Mouse (Mus musculus) midbrain, embryonic 11.5 days (tissue): ENCODE measurements around the gene Grik3. TPM values are rescaled to one million over a fixed set of nuclear protein-coding genes. Genes with fewer than 3 reads are reported as not detected.

Experiments
- ATAC-seq: fragments of 200-750 bp; cut with Nextera tagmentation; 2 replicates; pipeline ENCODE4 v1.8.0; 2017; ENCODE audit warnings: moderate TSS enrichment, moderate library complexity; ENCODE audit not compliant: low FRiP score
- DNase-seq: peaks from one replicate; pipeline ENCODE4 v3.0.0; 2015; ENCODE audit warnings: low spot score; ENCODE audit errors: missing footprints
- H3K27ac ChIP-seq: fragments of 300-500 bp; sonication (generic); 2 replicates; pipeline ENCODE4 v1.5.1; 2014; ENCODE audit warnings: low read depth, low read length
- H3K27me3 ChIP-seq: fragments of 300-500 bp; sonication (generic); 2 replicates; pipeline ENCODE4 v1.6.1; 2014; ENCODE audit warnings: mild to moderate bottlenecking, low read length, moderate library complexity, mixed read lengths; ENCODE audit not compliant: control insufficient read depth, insufficient read depth
- H3K36me3 ChIP-seq: fragments of 300-500 bp; sonication (generic); 2 replicates; pipeline ENCODE4 v1.6.1; 2014; ENCODE audit warnings: mild to moderate bottlenecking, low read length, moderate library complexity, mixed read lengths; ENCODE audit not compliant: control insufficient read depth, insufficient read depth
- H3K4me1 ChIP-seq: fragments of 300-500 bp; sonication (generic); 2 replicates; pipeline ENCODE4 v1.6.1; 2014; ENCODE audit warnings: low read length; ENCODE audit not compliant: control insufficient read depth, insufficient read depth
- H3K4me2 ChIP-seq: fragments of 300-500 bp; sonication (generic); 2 replicates; pipeline ENCODE4 v1.6.1; 2014; ENCODE audit warnings: mild to moderate bottlenecking, moderate library complexity
- H3K4me3 ChIP-seq: fragments of 300-500 bp; sonication (generic); 2 replicates; pipeline ENCODE4 v1.5.1; 2014; ENCODE audit warnings: low read depth, low read length
- H3K9ac ChIP-seq: fragments of 300-500 bp; sonication (generic); 2 replicates; pipeline ENCODE4 v1.6.1; 2014; ENCODE audit warnings: low read length
- H3K9me3 ChIP-seq: fragments of 300-500 bp; sonication (generic); 2 replicates; pipeline ENCODE4 v1.6.1; 2016; ENCODE audit warnings: low read length; ENCODE audit not compliant: control insufficient read depth
- WGBS: fragments of 180-500 bp; shearing (Covaris S2); extraction: QIAGEN DNeasy Blood & Tissue Kit; methylation state at CpG from one replicate; pipeline ENCODE4 v1.1.7; 2014; 5-methylcytosine and 5-hydroxymethylcytosine counted together
- polyA plus RNA-seq: library from polyadenylated mRNA; unstranded; fragments of >200 nt; fragmentation: Nextera tagmentation; extraction: Ambion mirVana; gene quantifications from 2 replicates; pipeline ENCODE4 v1.2.1, GENCODE M21; 2014

The Grik3 gene
- polyA plus RNA-seq, 1 experiment from 2014 or later: 0.60 TPM

- Histone ChIP-seq H3K9me3 (no peaks in the 10 kb centered on the region), H3K4me1 (peaks cover 3% of the 10 kb centered on the region; the same call in 1 of the 2 replicates), H3K36me3 (no peaks in the 10 kb centered on the region), H3K27ac (no peak overlapping the region), H3K4me3 (no peak overlapping the region), H3K4me2 (no peak overlapping the region), H3K27me3 (no peaks in the 10 kb centered on the region), H3K9ac (no peak overlapping the region)
- WGBS: 52% methylated on average over 6 of the region's 6 CpGs
- ATAC-seq (no peak), DNase-seq (no peak)
These were observed 227.4 kb downstream of the Grik3 start for GRCm38 (mm10) chr4:125717881-125718280.

- 43% methylated on average over 18 of the region's 18 CpGs for WGBS
- ATAC-seq: no peak
These were observed 228.1 kb downstream of the Grik3 start for GRCm38 (mm10) chr4:125718429-125719140.

GRCm38 (mm10) chr4:125726241-125726640 lies 235.7 kb downstream of the Grik3 start:
- H3K4me3 ChIP-seq: no peak overlapping the region
- no peak overlapping the region for H3K9ac ChIP-seq
- WGBS: 85% methylated on average over 1 of the region's 1 CpGs
- H3K36me3 ChIP-seq: no peaks in the 10 kb centered on the region
- no peak overlapping the region for H3K4me2 ChIP-seq
- H3K27ac ChIP-seq: no peak overlapping the region
- H3K9me3 ChIP-seq: no peaks in the 10 kb centered on the region
- DNase-seq (no peak), ATAC-seq (no peak)
- peaks cover 10% of the 10 kb centered on the region; the same call in 1 of the 2 replicates for H3K27me3 ChIP-seq
- H3K4me1 ChIP-seq: peaks cover 16% of the 10 kb centered on the region

More at GRCm38 (mm10) chr4:125718429-125719140, 228.1 kb downstream of the Grik3 start:
- no peak overlapping the region for H3K27ac ChIP-seq
- H3K9ac ChIP-seq: no peak overlapping the region
- H3K4me3 ChIP-seq: no peak overlapping the region
- no peaks in the 10 kb centered on the region for H3K9me3 ChIP-seq
- H3K4me1 ChIP-seq: peaks cover 3% of the 10 kb centered on the region; the same call in 1 of the 2 replicates
- no peak overlapping the region for H3K4me2 ChIP-seq
- no peak for DNase-seq
- H3K36me3 ChIP-seq: no peaks in the 10 kb centered on the region
- no peaks in the 10 kb centered on the region for H3K27me3 ChIP-seq

GRCm38 (mm10) chr4:125727030-125727429 lies 236.5 kb downstream of the Grik3 start:
- H3K27ac ChIP-seq: no peak overlapping the region

GRCm38 (mm10) chr4:125727626-125728025 lies 237.1 kb downstream of the Grik3 start:
- Histone ChIP-seq H3K27ac (no peak overlapping the region), H3K9me3 (no peaks in the 10 kb centered on the region), H3K4me2 (peak overlapping the region; percentile 51; the same call in 1 of the 2 replicates), H3K4me1 (peaks cover 16% of the 10 kb centered on the region), H3K36me3 (no peaks in the 10 kb centered on the region), H3K9ac (no peak overlapping the region), H3K4me3 (no peak overlapping the region), H3K27me3 (peaks cover 12% of the 10 kb centered on the region; the same call in 1 of the 2 replicates)
- 9% methylated on average over 4 of the region's 4 CpGs for WGBS
- ATAC-seq: no peak
- DNase-seq: peak; percentile 90

More at GRCm38 (mm10) chr4:125727030-125727429, 236.5 kb downstream of the Grik3 start:
- peaks cover 11% of the 10 kb centered on the region; the same call in 1 of the 2 replicates for H3K27me3 ChIP-seq
- H3K9me3 ChIP-seq: no peaks in the 10 kb centered on the region
- H3K9ac ChIP-seq: no peak overlapping the region
- ATAC-seq (no peak), DNase-seq (no peak)
- WGBS: 26% methylated on average over 10 of the region's 10 CpGs
- H3K4me2 ChIP-seq: peak overlapping the region; percentile 51; the same call in 1 of the 2 replicates
- no peaks in the 10 kb centered on the region for H3K36me3 ChIP-seq
- peaks cover 16% of the 10 kb centered on the region for H3K4me1 ChIP-seq
- H3K4me3 ChIP-seq: no peak overlapping the region

GRCm38 (mm10) chr4:125728091-125728863 lies 237.8 kb downstream of the Grik3 start:
- ATAC-seq (no peak), DNase-seq (peak; percentile 92)
- peaks cover 13% of the 10 kb centered on the region; the same call in 1 of the 2 replicates for H3K27me3 ChIP-seq
- peaks cover 16% of the 10 kb centered on the region for H3K4me1 ChIP-seq
- H3K9ac ChIP-seq: 0 out of 2 replicates have a peak overlapping the region, but pooled peaks have one; percentile 38
- H3K4me2 ChIP-seq: peak overlapping the region; percentile 51; the same call in 1 of the 2 replicates
- H3K4me3 ChIP-seq: peak overlapping the region; percentile 4; the same call in 1 of the 2 replicates
- H3K9me3 ChIP-seq: no peaks in the 10 kb centered on the region
- 9% methylated on average over 15 of the region's 15 CpGs for WGBS
- no peak overlapping the region for H3K27ac ChIP-seq
- no peaks in the 10 kb centered on the region for H3K36me3 ChIP-seq

- H3K9me3 ChIP-seq: no peaks in the 10 kb centered on the region
- peak overlapping the region; percentile 51 for H3K4me2 ChIP-seq
- no peak overlapping the region for H3K27ac ChIP-seq
- peak; percentile 95 for DNase-seq
- H3K36me3 ChIP-seq: no peaks in the 10 kb centered on the region
- H3K9ac ChIP-seq: peak overlapping the region; percentile 26; the same call in 1 of the 2 replicates
- 2% methylated on average over 38 of the region's 38 CpGs for WGBS
- peaks cover 13% of the 10 kb centered on the region; the same call in 1 of the 2 replicates for H3K27me3 ChIP-seq
- peaks cover 16% of the 10 kb centered on the region for H3K4me1 ChIP-seq
- H3K4me3 ChIP-seq: peak overlapping the region; percentile 16; the same call in 1 of the 2 replicates
- peak; percentile 83 for ATAC-seq
These were observed 239.1 kb downstream of the Grik3 start for GRCm38 (mm10) chr4:125729305-125730220.

- Histone ChIP-seq H3K9me3 (no peaks in the 10 kb centered on the region), H3K27ac (no peak overlapping the region), H3K4me1 (peaks cover 16% of the 10 kb centered on the region), H3K4me2 (no peak overlapping the region), H3K27me3 (peaks cover 13% of the 10 kb centered on the region; the same call in 1 of the 2 replicates), H3K4me3 (no peak overlapping the region), H3K36me3 (no peaks in the 10 kb centered on the region), H3K9ac (no peak overlapping the region)
- DNase-seq: peak; percentile 66
- ATAC-seq: no peak
- 88% methylated on average over 6 of the region's 6 CpGs for WGBS
These were observed 240.3 kb downstream of the Grik3 start for GRCm38 (mm10) chr4:125730751-125731150.
